Mouse (Mus musculus) hindbrain, embryonic 15.5 days (tissue): ENCODE data around the gene Tdgf1. TPM values are rescaled to one million over a fixed set of nuclear protein-coding genes. Genes with fewer than 3 reads are reported as not detected.
A peak's percentile ranks its signal among the peaks of the same experiment; 100 is the strongest.

ENCODE experiments used
- ATAC-seq: fragments of 200-750 bp; cut with Nextera tagmentation; 2 replicates; pipeline ENCODE4 v1.8.0; 2017; ENCODE audit warnings: low read depth, moderate number of reproducible peaks, moderate TSS enrichment; ENCODE audit not compliant: low FRiP score
- H3K27ac ChIP-seq: fragments of 300-500 bp; sonication (generic); replicated peaks from 2 replicates; pipeline ENCODE4 v1.5.1; 2015; ENCODE audit warnings: mild to moderate bottlenecking, inconsistent platforms
- H3K27me3 ChIP-seq: fragments of 300-500 bp; sonication (generic); 2 replicates; pipeline ENCODE4 v1.6.1; 2015; ENCODE audit warnings: control low read depth, inconsistent platforms
- H3K36me3 ChIP-seq: fragments of 300-500 bp; sonication (generic); 2 replicates; pipeline ENCODE4 v1.6.1; 2015; ENCODE audit warnings: control low read depth, inconsistent platforms
- H3K4me1 ChIP-seq: fragments of 300-500 bp; sonication (generic); replicated peaks from 2 replicates; pipeline ENCODE4 v1.6.1; 2015; ENCODE audit warnings: control low read depth, inconsistent platforms
- H3K4me2 ChIP-seq: fragments of 300-500 bp; sonication (generic); 2 replicates; pipeline ENCODE4 v1.6.1; 2015; ENCODE audit warnings: moderate library complexity, mild to moderate bottlenecking, inconsistent platforms
- H3K4me3 ChIP-seq: fragments of 300-500 bp; sonication (generic); 2 replicates; pipeline ENCODE4 v1.5.1; 2015; ENCODE audit warnings: mild to moderate bottlenecking, inconsistent platforms
- H3K9ac ChIP-seq: fragments of 300-500 bp; sonication (generic); 2 replicates; pipeline ENCODE4 v1.6.1; 2015; ENCODE audit warnings: inconsistent platforms
- H3K9me3 ChIP-seq: fragments of 300-500 bp; sonication (generic); 2 replicates; pipeline ENCODE4 v1.6.1; 2016; ENCODE audit warnings: control low read depth, inconsistent platforms
- WGBS: fragments of 180-500 bp; shearing (Covaris S2); methylation state at CpG from one replicate; pipeline ENCODE4 v1.1.7; 2015; 5-methylcytosine and 5-hydroxymethylcytosine counted together
- polyA plus RNA-seq: library from polyadenylated mRNA; unstranded; fragments of >200 nt; fragmentation: Nextera tagmentation; extraction: Ambion mirVana; gene quantifications from 2 replicates; pipeline ENCODE4 v1.2.1, GENCODE M21; 2015

Tdgf1 gene
- polyA plus RNA-seq, 1 experiment from 2014 or later, result 0.22 TPM

DNA sequence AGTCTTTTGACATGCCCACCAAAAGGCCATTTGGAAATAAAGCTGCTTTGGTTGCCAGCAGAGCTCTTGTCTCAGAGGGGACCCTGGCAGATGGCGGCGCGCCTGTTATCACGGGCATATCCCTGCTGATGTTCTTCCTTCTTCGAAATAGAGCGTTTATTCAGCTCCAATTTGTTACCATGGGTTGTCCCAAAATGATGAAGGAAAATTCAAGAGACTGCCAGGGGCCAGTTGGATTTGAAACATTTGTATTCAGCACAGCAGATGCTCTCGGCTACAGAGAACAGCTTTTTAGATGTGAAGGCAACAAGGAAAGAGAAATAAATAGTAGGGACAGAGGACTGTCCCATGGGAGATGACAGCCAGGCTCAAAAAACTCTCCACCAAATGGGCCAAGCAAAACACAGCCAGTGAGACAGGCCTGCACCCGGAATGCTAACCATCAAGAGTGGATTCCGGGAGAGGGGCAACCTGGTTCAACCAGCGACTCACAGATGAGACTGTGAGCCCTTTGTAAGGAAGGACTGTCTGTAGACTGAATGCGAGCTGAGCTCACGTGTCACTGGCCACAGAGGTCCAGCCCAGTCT lies 12.0 kb downstream of the Tdgf1 start:
- H3K27ac ChIP-seq, result peak overlapping the region; percentile 51
- no peak overlapping the region for H3K4me3 ChIP-seq
- H3K36me3 ChIP-seq, result no peaks in the 10 kb centered on the region
- no peaks in the 10 kb centered on the region for H3K27me3 ChIP-seq
- 42% methylated on average over 12 of the region's 12 CpGs for WGBS
- no peaks in the 10 kb centered on the region for H3K9me3 ChIP-seq
- H3K4me2 ChIP-seq, result no peak overlapping the region
- no peak overlapping the region for H3K9ac ChIP-seq
- peaks cover 16% of the 10 kb centered on the region for H3K4me1 ChIP-seq
- ATAC-seq, result peak; percentile 73

GRCm38 (mm10) chr9:110931573-110931972 lies 14.4 kb downstream of the Tdgf1 start:
- no peak overlapping the region for H3K4me2 ChIP-seq
- H3K36me3 ChIP-seq, result no peaks in the 10 kb centered on the region
- peaks cover 16% of the 10 kb centered on the region for H3K4me1 ChIP-seq
- no peaks in the 10 kb centered on the region for H3K27me3 ChIP-seq
- no peak overlapping the region for H3K27ac ChIP-seq
- ATAC-seq, result no peak
- H3K4me3 ChIP-seq, result no peak overlapping the region
- 43% methylated on average over 6 of the region's 6 CpGs for WGBS
- H3K9ac ChIP-seq, result no peak overlapping the region
- H3K9me3 ChIP-seq, result no peaks in the 10 kb centered on the region

DNA sequence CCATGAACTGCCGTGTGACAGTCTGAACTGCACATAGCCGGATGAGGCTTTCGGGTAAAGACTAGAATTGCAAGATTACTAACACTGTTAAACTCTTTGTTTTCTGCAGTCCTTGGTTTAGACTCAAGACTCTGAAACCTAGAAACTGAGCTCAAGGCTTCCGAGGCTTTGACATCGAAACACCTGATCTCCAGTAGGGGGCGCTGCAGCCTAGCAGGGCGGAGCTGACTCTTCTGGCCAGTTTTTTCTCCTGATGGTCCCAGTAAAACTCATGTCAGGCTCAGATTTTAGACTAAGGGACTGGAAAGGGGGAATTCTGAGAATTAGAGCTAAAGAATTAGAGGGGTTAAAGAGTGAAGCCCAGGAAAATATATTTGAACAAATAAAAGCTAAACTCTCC lies 23.2 kb downstream of the Tdgf1 start:
- H3K4me2 ChIP-seq, result no peak overlapping the region
- no peak for ATAC-seq
- H3K36me3 ChIP-seq, result no peaks in the 10 kb centered on the region
- H3K27ac ChIP-seq, result no peak overlapping the region
- WGBS, result 22% methylated on average over 7 of the region's 7 CpGs
- H3K27me3 ChIP-seq, result no peaks in the 10 kb centered on the region
- H3K4me3 ChIP-seq, result no peak overlapping the region
- no peaks in the 10 kb centered on the region for H3K9me3 ChIP-seq
- H3K4me1 ChIP-seq, result peaks cover 4% of the 10 kb centered on the region
- H3K9ac ChIP-seq, result no peak overlapping the region

- H3K9me3 ChIP-seq, result no peaks in the 10 kb centered on the region
- WGBS, result 40% methylated on average over 15 of the region's 15 CpGs
- 0 out of 2 replicates have a peak overlapping the region, but pooled peaks have one; percentile 9 for H3K4me2 ChIP-seq
- no peak overlapping the region for H3K9ac ChIP-seq
- H3K27me3 ChIP-seq, result no peaks in the 10 kb centered on the region
- H3K36me3 ChIP-seq, result no peaks in the 10 kb centered on the region
- no peak overlapping the region for H3K27ac ChIP-seq
- H3K4me1 ChIP-seq, result peaks cover 4% of the 10 kb centered on the region
- no peak overlapping the region for H3K4me3 ChIP-seq
- ATAC-seq, result peak; percentile 61; the same call in 1 of the 2 replicates
Measured at GRCm38 (mm10) chr9:110920665-110921419, 25.1 kb downstream of the Tdgf1 start.

DNA sequence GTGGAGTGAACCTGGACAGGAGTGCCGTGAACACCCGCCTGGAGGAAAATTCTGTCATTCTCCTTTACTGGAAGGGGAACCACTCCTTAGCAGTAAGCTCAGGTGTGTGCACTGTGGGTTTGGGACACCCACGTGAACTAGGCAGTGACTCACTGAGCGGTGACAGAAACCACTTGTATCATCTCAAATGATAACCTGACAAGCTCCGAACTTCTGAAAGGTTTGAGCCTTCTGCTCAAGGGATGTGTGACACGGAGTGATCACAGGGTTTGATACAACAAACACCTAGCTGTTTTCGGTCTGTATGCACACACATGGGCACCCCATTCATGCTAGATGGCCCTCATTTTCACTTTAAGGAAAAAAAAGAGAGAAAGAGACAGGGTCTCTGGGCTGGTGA lies 29.2 kb downstream of the Tdgf1 start, which contains the start of gene Fam240a:
TSS of gene Fam240a (minus strand) at position 76 of the 400 bp plus-strand sequence.
- ATAC-seq, result no peak
- Histone ChIP-seq H3K4me2 (no peak within 1 kb of the TSS), H3K4me1 (peaks cover 4% of the 10 kb centered on the region), H3K4me3 (no peak within 1 kb of the TSS), H3K9me3 (no peaks in the 10 kb centered on the region), H3K9ac (no peak within 1 kb of the TSS), H3K27ac (no peak within 1 kb of the TSS), H3K27me3 (no peaks in the 10 kb centered on the region), H3K36me3 (no peaks in the 10 kb centered on the region)
- 93% methylated on average over 7 of the region's 7 CpGs for WGBS

- no peaks in the 10 kb centered on the region for H3K36me3 ChIP-seq
- H3K4me3 ChIP-seq, result no peak overlapping the region
- no peak for ATAC-seq
- H3K27me3 ChIP-seq, result no peaks in the 10 kb centered on the region
- no peaks in the 10 kb centered on the region for H3K4me1 ChIP-seq
- H3K27ac ChIP-seq, result no peak overlapping the region
- no peaks in the 10 kb centered on the region for H3K9me3 ChIP-seq
- H3K9ac ChIP-seq, result no peak overlapping the region
- H3K4me2 ChIP-seq, result no peak overlapping the region
- 73% methylated on average over 8 of the region's 8 CpGs for WGBS
Measured at GRCm38 (mm10) chr9:110915466-110915865, 30.5 kb downstream of the Tdgf1 start.

- Histone ChIP-seq H3K9me3 (no peaks in the 10 kb centered on the region), H3K4me1 (no peaks in the 10 kb centered on the region), H3K36me3 (no peaks in the 10 kb centered on the region), H3K27me3 (no peaks in the 10 kb centered on the region), H3K4me2 (no peak overlapping the region), H3K27ac (no peak overlapping the region), H3K9ac (no peak overlapping the region), H3K4me3 (no peak overlapping the region)
- WGBS, result 53% methylated on average over 21 of the region's 21 CpGs
- no peak for ATAC-seq
Measured at GRCm38 (mm10) chr9:110914631-110915236, 31.2 kb downstream of the Tdgf1 start.

DNA sequence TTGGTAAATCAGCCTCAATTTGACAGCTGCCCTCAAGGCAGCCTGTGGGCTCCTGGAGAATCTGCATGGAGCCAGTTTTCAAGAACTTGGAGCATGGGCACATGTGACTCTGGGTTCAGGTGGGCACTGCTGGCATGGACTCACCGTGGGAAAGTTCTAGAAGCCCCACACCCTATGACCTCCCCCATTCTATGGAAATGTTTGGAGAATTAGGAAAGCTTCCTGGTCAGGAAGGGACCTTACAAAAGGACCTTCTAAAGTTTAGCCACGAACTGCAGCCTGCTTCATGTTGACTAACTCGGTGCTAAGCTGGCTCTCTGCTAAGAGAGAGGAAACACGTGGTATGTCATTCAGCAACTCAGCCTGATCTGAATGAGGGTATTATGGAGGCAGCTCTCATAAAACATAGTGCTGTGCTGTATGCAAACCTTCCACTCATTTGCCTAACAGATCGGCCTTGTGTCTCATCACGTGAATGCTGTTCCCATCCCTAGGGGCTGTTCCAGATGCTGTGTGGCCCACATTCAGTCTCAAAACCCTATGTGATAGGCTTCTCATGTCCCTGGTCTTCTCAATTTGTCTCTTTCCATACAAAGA lies 36.5 kb downstream of the Tdgf1 start:
- H3K36me3 ChIP-seq, result no peaks in the 10 kb centered on the region
- H3K4me3 ChIP-seq, result no peak overlapping the region
- no peak for ATAC-seq
- no peak overlapping the region for H3K9ac ChIP-seq
- no peaks in the 10 kb centered on the region for H3K4me1 ChIP-seq
- 78% methylated on average over 6 of the region's 6 CpGs for WGBS
- H3K9me3 ChIP-seq, result no peaks in the 10 kb centered on the region
- no peak overlapping the region for H3K27ac ChIP-seq
- no peak overlapping the region for H3K4me2 ChIP-seq
- no peaks in the 10 kb centered on the region for H3K27me3 ChIP-seq

- H3K4me1 ChIP-seq, result no peaks in the 10 kb centered on the region
- H3K27me3 ChIP-seq, result no peaks in the 10 kb centered on the region
- H3K4me2 ChIP-seq, result no peak overlapping the region
- H3K9me3 ChIP-seq, result no peaks in the 10 kb centered on the region
- H3K27ac ChIP-seq, result no peak overlapping the region
- WGBS, result 96% methylated on average over 3 of the region's 3 CpGs
- H3K4me3 ChIP-seq, result no peak overlapping the region
- ATAC-seq, result no peak
- no peaks in the 10 kb centered on the region for H3K36me3 ChIP-seq
- H3K9ac ChIP-seq, result no peak overlapping the region
Measured at GRCm38 (mm10) chr9:110908631-110909016, 37.3 kb downstream of the Tdgf1 start.

DNA sequence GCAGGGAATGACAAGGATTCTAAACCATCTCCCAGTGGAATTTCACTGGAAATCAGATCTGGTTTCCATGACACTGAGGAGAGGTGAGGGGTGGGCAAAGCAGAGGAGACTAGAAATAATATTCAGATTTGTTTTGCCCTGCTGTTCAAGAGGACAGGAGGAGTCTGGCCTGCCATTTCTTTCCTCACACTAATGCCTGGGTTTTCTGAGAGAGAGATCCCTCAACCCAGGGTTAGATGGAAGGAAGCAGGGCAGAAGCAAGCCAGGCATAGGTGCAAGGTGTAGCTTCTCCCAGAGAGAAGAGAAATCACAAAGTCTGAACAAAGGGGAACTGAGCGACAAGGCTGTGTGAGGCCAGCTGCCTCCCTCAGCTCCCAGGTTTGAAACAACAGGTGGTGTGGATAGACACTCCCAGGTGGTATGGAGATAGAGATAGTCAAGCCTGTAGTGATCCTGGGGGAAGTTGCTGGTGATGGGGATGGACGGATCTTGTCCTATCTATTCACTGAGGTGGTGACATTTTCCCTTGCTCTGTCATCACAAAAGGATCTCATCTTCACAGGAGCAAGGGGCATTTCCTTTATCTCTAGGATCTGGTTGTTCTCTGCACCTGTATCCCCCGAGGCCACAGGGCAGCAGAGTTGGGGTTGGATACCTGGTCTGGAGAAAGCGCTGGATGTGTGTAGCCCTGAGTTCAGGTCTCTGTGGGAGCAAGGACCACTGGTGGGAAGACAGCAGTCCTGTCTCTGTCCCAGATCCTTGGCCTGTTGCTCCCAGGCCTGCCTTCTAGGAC lies 37.9 kb downstream of the Tdgf1 start:
- no peak for ATAC-seq
- no peaks in the 10 kb centered on the region for H3K9me3 ChIP-seq

DNA sequence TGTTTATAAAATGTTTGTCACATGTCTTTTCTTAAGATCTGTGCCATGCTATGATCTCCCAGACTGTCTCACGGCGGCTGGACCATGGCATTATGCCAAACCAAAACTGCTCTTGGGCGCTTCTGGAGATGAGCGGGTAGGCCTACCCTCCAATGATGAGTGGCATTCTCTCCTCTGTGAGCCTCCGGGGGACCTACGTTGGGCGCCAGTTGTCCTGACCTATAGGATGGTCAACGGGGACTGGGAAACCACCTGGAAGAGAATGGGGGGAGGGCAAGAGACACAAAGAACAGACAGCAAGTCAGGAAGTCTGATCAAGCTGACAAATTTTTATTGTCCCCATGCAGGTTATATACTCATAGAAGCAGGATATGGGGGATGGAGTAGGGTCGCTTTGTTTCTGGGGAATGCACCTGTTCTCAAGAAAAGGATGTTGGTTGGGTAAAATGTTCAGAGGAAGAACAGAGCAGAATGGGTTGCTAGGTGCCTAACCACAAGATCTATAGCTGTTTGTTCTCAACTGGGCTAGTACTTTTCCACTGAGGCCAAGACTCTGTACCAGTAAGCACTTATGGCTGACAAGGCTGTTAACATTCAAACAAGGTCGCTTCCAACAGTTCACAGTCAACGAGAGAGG lies 38.6 kb downstream of the Tdgf1 start:
- no peak overlapping the region for H3K27ac ChIP-seq
- H3K36me3 ChIP-seq, result no peaks in the 10 kb centered on the region
- ATAC-seq, result no peak
- no peak overlapping the region for H3K4me2 ChIP-seq
- H3K27me3 ChIP-seq, result no peaks in the 10 kb centered on the region
- 94% methylated on average over 11 of the region's 11 CpGs for WGBS
- H3K4me1 ChIP-seq, result no peaks in the 10 kb centered on the region
- no peak overlapping the region for H3K9ac ChIP-seq
- no peaks in the 10 kb centered on the region for H3K9me3 ChIP-seq
- H3K4me3 ChIP-seq, result no peak overlapping the region

More for the DNA sequence above, 37.9 kb downstream of the Tdgf1 start:
- Histone ChIP-seq H3K4me1 (no peaks in the 10 kb centered on the region), H3K4me2 (no peak overlapping the region), H3K4me3 (no peak overlapping the region), H3K27ac (no peak overlapping the region), H3K27me3 (no peaks in the 10 kb centered on the region), H3K36me3 (no peaks in the 10 kb centered on the region), H3K9ac (no peak overlapping the region)
- WGBS, result 86% methylated on average over 4 of the region's 4 CpGs
